Mouse (Mus musculus) stomach, embryonic 16.5 days (tissue): ENCODE measurements around the gene Nfx1. TPM values are rescaled to one million over a fixed set of nuclear protein-coding genes. Genes with fewer than 3 reads are reported as not detected.

Experiments used
- ATAC-seq: fragments of 200-750 bp; cut with Nextera tagmentation; 2 replicates; pipeline ENCODE4 v1.8.0; 2017; ENCODE audit warnings: moderate number of reproducible peaks, moderate TSS enrichment; ENCODE audit not compliant: insufficient read depth, low FRiP score
- H3K27ac ChIP-seq: fragments of 300-500 bp; sonication (generic); 2 replicates; pipeline ENCODE4 v1.5.1; 2014; ENCODE audit warnings: low read length
- H3K27me3 ChIP-seq: fragments of 300-500 bp; sonication (generic); 2 replicates; pipeline ENCODE4 v1.6.1; 2014; ENCODE audit warnings: low read length, control low read depth, mixed read lengths; ENCODE audit not compliant: control insufficient read depth, insufficient read depth
- H3K36me3 ChIP-seq: fragments of 300-500 bp; sonication (generic); 2 replicates; pipeline ENCODE4 v1.6.1; 2014; ENCODE audit warnings: low read length; ENCODE audit not compliant: control insufficient read depth, insufficient read depth
- H3K4me1 ChIP-seq: fragments of 300-500 bp; sonication (generic); 2 replicates; pipeline ENCODE4 v1.6.1; 2014; ENCODE audit warnings: low read length, control low read depth, mixed read lengths; ENCODE audit not compliant: control insufficient read depth, insufficient read depth
- H3K4me2 ChIP-seq: fragments of 300-500 bp; sonication (generic); 2 replicates; pipeline ENCODE4 v1.6.1; 2014; ENCODE audit warnings: low read depth, low read length, mixed read lengths
- H3K4me3 ChIP-seq: fragments of 300-500 bp; sonication (generic); replicated peaks from 2 replicates; pipeline ENCODE4 v1.5.1; 2014; ENCODE audit warnings: mild to moderate bottlenecking, low read length
- H3K9ac ChIP-seq: fragments of 300-500 bp; sonication (generic); 2 replicates; pipeline ENCODE4 v1.6.1; 2014; ENCODE audit warnings: low read length
- H3K9me3 ChIP-seq: fragments of 300-500 bp; sonication (generic); replicated peaks from 2 replicates; pipeline ENCODE4 v1.6.1; 2016; ENCODE audit warnings: low read length, control low read depth; ENCODE audit not compliant: control insufficient read depth
- WGBS: fragments of 180-500 bp; shearing (Covaris S2); extraction: QIAGEN DNeasy Blood & Tissue Kit; methylation state at CpG from one replicate; pipeline ENCODE4 v1.1.7; 2014; 5-methylcytosine and 5-hydroxymethylcytosine counted together
- polyA plus RNA-seq: library from polyadenylated mRNA; unstranded; fragments of >200 nt; fragmentation: Nextera tagmentation; extraction: Ambion mirVana; gene quantifications from 2 replicates; pipeline ENCODE4 v1.2.1, GENCODE M21; 2015

The Nfx1 gene
- polyA plus RNA-seq, 1 experiment from 2014 or later, result 83.2 TPM

DNA sequence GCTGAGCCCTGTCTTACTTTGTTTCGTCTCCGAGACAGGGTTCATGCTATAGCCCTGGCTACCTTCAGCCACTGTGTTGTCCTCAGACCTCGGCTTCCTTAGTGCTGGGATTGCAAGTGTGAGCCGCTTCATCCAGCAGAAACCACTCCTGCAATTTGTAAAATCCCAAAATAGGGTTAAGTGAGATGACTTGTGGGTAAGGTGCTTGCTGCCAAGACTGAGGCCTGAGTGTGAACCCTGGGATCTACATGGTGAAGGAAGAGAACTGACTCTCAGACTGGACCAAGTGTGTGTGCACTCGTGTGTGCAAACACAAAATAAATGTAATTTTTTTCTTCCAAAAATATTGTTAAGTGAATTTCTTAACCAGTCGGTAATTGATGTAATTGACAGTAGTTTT, 18.9 kb downstream of the Nfx1 start:
- no peak overlapping the region for H3K4me2 ChIP-seq
- peaks cover 45% of the 10 kb centered on the region for H3K36me3 ChIP-seq
- H3K27me3 ChIP-seq, result no peaks in the 10 kb centered on the region
- H3K9ac ChIP-seq, result no peak overlapping the region
- H3K9me3 ChIP-seq, result no peaks in the 10 kb centered on the region
- no peak overlapping the region for H3K27ac ChIP-seq
- no peaks in the 10 kb centered on the region for H3K4me1 ChIP-seq
- WGBS, result 88% methylated on average over 6 of the region's 6 CpGs
- no peak for ATAC-seq
- no peak overlapping the region for H3K4me3 ChIP-seq

DNA sequence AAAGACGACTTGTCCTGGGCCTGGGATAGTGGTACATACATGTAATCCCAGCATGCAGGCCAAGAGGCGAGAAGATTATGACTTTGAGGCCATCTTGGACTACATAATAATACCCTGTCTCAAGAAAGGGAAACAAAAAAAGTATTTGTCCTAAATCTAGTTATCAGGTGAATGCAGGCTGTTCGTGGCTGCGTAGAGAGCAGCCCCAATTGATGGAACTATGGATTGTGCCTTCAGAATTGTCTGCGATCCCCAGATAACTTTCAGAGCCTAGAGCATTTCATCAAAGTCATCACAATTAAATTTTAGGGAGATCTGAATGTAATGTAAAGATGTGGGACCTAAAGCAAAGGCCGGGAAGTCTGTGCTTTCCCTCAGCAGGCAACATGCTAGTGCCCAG, 25.6 kb downstream of the Nfx1 start:
- Histone ChIP-seq H3K27me3 (no peaks in the 10 kb centered on the region), H3K36me3 (peaks cover 37% of the 10 kb centered on the region), H3K4me3 (no peak overlapping the region), H3K9ac (no peak overlapping the region), H3K27ac (no peak overlapping the region), H3K4me2 (no peak overlapping the region), H3K4me1 (no peaks in the 10 kb centered on the region), H3K9me3 (no peaks in the 10 kb centered on the region)
- 94% methylated on average over 6 of the region's 6 CpGs for WGBS
- no peak for ATAC-seq

DNA sequence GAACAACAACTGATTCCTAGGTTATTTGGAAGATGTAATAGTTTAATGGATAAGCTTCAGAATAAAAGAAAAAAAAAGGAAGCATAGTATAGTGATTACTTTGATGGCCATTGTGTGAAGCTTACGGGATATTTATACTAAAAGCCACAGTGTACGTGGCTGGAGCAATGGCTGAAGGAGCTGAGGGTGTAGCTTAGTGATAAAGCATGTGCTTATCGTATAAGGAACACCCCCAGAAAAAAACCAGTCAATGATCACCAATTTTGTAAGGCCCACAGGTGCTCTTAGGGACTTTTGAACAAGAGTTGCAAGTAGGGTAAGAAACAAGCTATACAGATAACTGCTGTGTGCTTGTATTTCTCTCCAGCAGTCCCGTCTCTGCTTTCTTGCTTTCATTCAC, 27.2 kb downstream of the Nfx1 start:
- Histone ChIP-seq H3K27me3 (no peaks in the 10 kb centered on the region), H3K4me3 (no peak overlapping the region), H3K9me3 (no peaks in the 10 kb centered on the region), H3K4me2 (no peak overlapping the region), H3K4me1 (no peaks in the 10 kb centered on the region), H3K9ac (no peak overlapping the region), H3K36me3 (peaks cover 33% of the 10 kb centered on the region), H3K27ac (no peak overlapping the region)
- WGBS, result 91% methylated on average over 4 of the region's 4 CpGs
- no peak for ATAC-seq

DNA sequence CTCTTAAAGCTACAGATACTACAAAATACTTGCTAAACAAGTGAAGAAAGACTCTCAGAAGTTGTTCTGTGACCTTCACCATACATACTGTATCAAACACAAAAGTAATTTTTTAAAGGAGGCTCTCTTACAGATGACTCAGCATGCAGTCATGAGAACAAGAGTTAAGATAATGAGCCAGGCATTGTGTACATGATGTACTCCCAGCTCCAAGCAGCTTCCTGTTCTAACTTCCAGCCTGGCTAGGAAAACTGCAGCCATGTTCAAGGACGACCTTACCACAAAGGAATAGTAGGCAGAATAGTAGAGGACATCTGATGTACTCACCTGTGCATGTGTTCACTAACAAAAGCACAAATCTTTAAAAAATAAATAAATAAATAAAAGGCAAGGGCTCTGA, 29.6 kb downstream of the Nfx1 start:
- H3K36me3 ChIP-seq, result peaks cover 37% of the 10 kb centered on the region
- ATAC-seq, result no peak
- H3K27me3 ChIP-seq, result no peaks in the 10 kb centered on the region
- H3K4me1 ChIP-seq, result no peaks in the 10 kb centered on the region
- H3K4me2 ChIP-seq, result no peak overlapping the region
- H3K9me3 ChIP-seq, result no peaks in the 10 kb centered on the region
- no peak overlapping the region for H3K4me3 ChIP-seq
- no peak overlapping the region for H3K27ac ChIP-seq
- WGBS, result 81% methylated on average over 1 of the region's 1 CpGs
- no peak overlapping the region for H3K9ac ChIP-seq

DNA sequence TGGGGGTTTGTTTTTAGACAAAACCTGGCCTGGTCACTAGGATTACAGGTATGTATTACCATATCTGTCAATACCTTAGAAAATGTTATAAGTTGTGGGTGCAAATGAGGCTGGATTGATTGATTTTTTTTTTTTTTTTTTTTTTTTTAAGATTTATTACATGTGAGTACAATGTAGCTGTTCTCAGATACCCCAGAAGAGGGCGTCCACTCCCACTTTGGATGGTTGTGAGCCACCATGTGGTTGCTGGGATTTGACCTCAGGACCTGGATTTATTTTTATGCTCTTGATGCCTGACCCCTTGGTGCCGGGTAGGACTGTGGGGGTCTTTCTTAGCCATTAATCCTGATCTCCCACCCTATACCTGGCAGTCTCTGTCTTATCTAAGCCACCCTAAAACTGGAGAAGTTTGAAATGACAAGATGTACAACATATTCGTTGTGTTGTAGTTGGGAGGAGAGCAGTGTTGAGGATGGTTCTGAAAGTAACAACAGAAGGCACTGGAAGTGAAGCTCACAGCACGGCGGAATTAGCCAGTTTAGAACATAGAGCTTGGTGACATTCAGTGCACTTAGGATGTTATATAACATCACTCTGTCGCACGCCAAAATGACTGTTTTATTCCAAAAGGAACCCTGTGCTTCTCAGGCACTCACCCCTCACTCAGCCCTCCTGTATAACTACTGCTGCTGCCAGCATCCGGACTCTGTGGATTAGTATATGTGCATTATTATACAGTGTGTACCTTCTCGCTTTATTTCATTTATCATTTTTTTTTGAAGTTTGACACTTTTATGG, 30.3 kb downstream of the Nfx1 start:
- ATAC-seq, result no peak
- Histone ChIP-seq H3K27ac (no peak overlapping the region), H3K36me3 (peaks cover 32% of the 10 kb centered on the region), H3K9me3 (no peaks in the 10 kb centered on the region), H3K4me1 (no peaks in the 10 kb centered on the region), H3K9ac (no peak overlapping the region), H3K4me2 (no peak overlapping the region), H3K4me3 (no peak overlapping the region), H3K27me3 (no peaks in the 10 kb centered on the region)
- 85% methylated on average over 9 of the region's 9 CpGs for WGBS

DNA sequence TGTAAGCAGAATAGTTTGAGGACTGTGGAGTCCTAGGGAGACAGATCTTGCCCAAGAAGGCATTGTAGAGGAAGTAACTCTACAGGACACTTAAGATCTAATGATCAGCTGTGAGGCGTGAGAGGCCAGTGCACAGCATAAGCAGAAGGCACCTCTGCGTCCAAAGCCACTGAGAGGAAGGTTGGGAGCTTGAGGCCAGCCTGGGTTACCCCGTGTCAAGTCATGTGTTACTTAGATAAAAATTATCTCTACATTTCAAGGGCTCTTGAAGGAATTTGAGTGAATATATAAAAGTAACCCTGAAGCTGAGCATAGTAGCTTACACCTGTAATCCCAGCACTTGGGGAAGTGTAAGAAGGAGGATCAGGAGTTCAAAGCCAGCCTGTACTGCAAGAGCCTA, 42.6 kb downstream of the Nfx1 start:
- H3K27ac ChIP-seq, result no peak overlapping the region
- no peaks in the 10 kb centered on the region for H3K27me3 ChIP-seq
- H3K9ac ChIP-seq, result no peak overlapping the region
- H3K4me1 ChIP-seq, result no peaks in the 10 kb centered on the region
- no peaks in the 10 kb centered on the region for H3K9me3 ChIP-seq
- 85% methylated on average over 3 of the region's 3 CpGs for WGBS
- peaks cover 29% of the 10 kb centered on the region for H3K36me3 ChIP-seq
- no peak overlapping the region for H3K4me2 ChIP-seq
- no peak overlapping the region for H3K4me3 ChIP-seq
- ATAC-seq, result no peak

DNA sequence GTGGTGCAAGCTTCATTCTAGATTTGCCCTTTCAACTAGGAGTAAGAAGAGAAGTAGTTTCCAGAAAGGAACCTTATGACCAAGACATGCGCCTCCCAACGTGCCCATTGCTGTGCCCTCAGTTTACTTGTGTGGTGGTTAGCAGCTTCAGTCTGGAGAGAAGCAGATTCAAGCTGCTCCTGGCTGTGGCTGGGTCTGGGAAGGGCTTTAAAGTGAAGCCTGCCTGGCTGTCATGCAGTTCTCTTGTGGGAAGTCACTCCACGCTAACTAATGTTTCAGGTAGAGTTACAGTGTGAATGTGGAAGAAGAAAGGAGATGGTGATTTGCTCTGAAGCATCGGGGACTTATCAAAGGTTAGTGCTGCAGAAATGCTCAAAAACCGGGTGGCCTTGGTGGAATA, 45.1 kb downstream of the Nfx1 start:
- WGBS, result 86% methylated on average over 5 of the region's 5 CpGs
- H3K36me3 ChIP-seq, result peaks cover 17% of the 10 kb centered on the region
- no peaks in the 10 kb centered on the region for H3K4me1 ChIP-seq
- no peak overlapping the region for H3K9ac ChIP-seq
- no peaks in the 10 kb centered on the region for H3K9me3 ChIP-seq
- no peak for ATAC-seq
- no peak overlapping the region for H3K27ac ChIP-seq
- H3K4me3 ChIP-seq, result no peak overlapping the region
- H3K27me3 ChIP-seq, result no peaks in the 10 kb centered on the region
- no peak overlapping the region for H3K4me2 ChIP-seq

DNA sequence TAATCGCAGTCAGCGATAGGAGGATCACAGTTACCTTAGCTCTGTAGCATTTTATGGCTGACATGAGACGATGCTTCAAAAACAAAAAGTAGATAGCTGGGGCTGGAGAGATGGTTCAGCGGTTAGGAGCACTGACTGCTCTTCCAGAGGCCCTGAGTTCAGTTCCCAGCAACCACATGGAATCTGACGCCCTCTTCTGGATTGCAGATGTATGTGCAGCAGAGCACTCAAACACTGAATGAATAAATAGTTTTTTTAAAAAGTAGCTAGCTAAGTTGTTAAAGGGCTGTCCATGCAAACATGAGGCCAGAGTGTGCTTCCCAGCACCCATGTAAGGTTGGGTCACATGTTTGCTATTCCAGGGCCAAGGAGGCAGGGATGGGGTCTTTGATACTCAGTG, 50.4 kb downstream of the Nfx1 start:
- Histone ChIP-seq H3K9ac (no peak overlapping the region), H3K27ac (no peak overlapping the region), H3K4me3 (no peak overlapping the region), H3K36me3 (peaks cover 24% of the 10 kb centered on the region; the same call in 1 of the 2 replicates), H3K4me1 (no peaks in the 10 kb centered on the region), H3K4me2 (no peak overlapping the region), H3K27me3 (no peaks in the 10 kb centered on the region), H3K9me3 (no peaks in the 10 kb centered on the region)
- ATAC-seq, result no peak
- WGBS, result 92% methylated on average over 5 of the region's 5 CpGs

DNA sequence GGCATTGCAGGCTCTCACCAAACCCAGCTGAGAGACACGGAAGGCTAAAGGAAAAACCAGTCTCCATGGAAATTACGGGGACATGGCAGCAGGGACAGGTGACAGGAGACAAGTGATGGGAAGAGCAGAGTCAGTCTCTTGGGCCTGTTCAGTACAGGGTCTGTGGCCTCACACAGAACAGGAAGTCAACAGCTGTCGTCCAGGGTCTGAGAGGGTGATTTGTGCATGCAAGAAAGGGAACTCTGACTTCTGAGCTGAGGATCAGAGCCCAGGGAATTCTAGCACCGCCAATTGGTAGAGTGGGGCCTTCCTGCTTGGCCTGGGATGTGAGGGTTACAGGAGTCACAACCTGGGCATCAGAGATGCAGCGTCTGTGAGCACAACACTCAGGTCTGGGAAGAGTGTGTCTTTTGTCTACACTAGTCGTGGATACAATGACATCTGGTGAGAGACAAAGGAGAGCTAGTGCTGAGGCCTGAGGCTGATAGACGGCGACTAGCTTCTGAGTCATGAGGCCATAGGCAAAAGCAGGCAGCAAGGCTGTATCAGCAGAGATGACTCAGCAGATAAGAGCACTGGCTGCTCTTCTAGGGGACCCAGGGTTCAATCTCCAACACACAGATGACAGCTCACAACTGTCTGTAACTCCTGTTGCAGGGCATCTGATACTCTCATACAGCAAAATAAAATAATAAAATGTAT, 55.5 kb downstream of the Nfx1 start:
- 60% methylated on average over 8 of the region's 8 CpGs for WGBS
- H3K27ac ChIP-seq, result no peak overlapping the region
- H3K9ac ChIP-seq, result no peak overlapping the region
- no peaks in the 10 kb centered on the region for H3K9me3 ChIP-seq
- no peak overlapping the region for H3K4me2 ChIP-seq
- H3K27me3 ChIP-seq, result no peaks in the 10 kb centered on the region
- no peak overlapping the region for H3K4me3 ChIP-seq
- peaks cover 22% of the 10 kb centered on the region; the same call in 1 of the 2 replicates for H3K36me3 ChIP-seq
- no peak for ATAC-seq
- H3K4me1 ChIP-seq, result no peaks in the 10 kb centered on the region
